Mouse (Mus musculus) MEL (cell line): Measurements from ENCODE around the gene Cav1. TPM values are rescaled to one million over a fixed set of nuclear protein-coding genes. Genes with fewer than 3 reads are reported as not detected.

ENCODE experiments used
- DNase-seq: peaks from one replicate; pipeline ENCODE4 v3.0.0; 2011; ENCODE audit warnings: low read depth, low spot score
- H3K27ac ChIP-seq: 2 replicates; pipeline ENCODE4 v1.5.1; 2012; ENCODE audit warnings: low read depth, mild to moderate bottlenecking, control low read depth, low read length, moderate library complexity; ENCODE audit not compliant: control insufficient read depth
- H3K27me3 ChIP-seq, 2 experiments: fragments of 150-350 bp in 1 of 2; sonication (generic) in 1 of 2; 2 replicates each; pipeline ENCODE4 v1.6.1; 2012; ENCODE audit warnings: low read length in 2 of 2, mild to moderate bottlenecking in 2 of 2, improper control_type of control experiment in 1 of 2, moderate library complexity in 1 of 2; ENCODE audit not compliant: insufficient read depth in 2 of 2, control insufficient read depth in 1 of 2
- H3K36me3 ChIP-seq, 2 experiments: 2 replicates each; pipeline ENCODE4 v1.6.1; 2012 to 2014; ENCODE audit warnings: low read length in 2 of 2, improper control_type of control experiment in 1 of 2, inconsistent platforms in 1 of 2, mild to moderate bottlenecking in 1 of 2; ENCODE audit not compliant: insufficient read depth in 2 of 2, control insufficient read depth in 1 of 2
- H3K4me1 ChIP-seq, 2 experiments: fragments of 150-350 bp in 1 of 2; sonication (generic) in 1 of 2; 2 replicates each; pipeline ENCODE4 v1.6.1; 2012; ENCODE audit warnings: low read length in 2 of 2, improper control_type of control experiment in 1 of 2, mild to moderate bottlenecking in 1 of 2; ENCODE audit not compliant: insufficient read depth in 2 of 2, control insufficient read depth in 1 of 2
- H3K4me3 ChIP-seq, 2 experiments: fragments of 150-350 bp in 1 of 2; sonication (generic) in 1 of 2; 2 replicates each; pipeline ENCODE4 v1.5.1; 2012; ENCODE audit warnings: low read depth in 2 of 2, low read length in 2 of 2, mild to moderate bottlenecking in 2 of 2, moderate library complexity in 2 of 2, control low read depth in 1 of 2, improper control_type of control experiment in 1 of 2; ENCODE audit not compliant: control insufficient read depth in 1 of 2, insufficient read depth in 1 of 2
- H3K79me2 ChIP-seq: 2 replicates; pipeline ENCODE4 v1.6.1; 2012; ENCODE audit warnings: mild to moderate bottlenecking, low read length, moderate library complexity; ENCODE audit not compliant: control insufficient read depth, poor library complexity, insufficient read depth
- H3K9ac ChIP-seq: 2 replicates; pipeline ENCODE4 v1.6.1; 2012; ENCODE audit warnings: low read depth, mild to moderate bottlenecking, control low read depth, low read length, moderate library complexity; ENCODE audit not compliant: control insufficient read depth, poor library complexity, severe bottlenecking
- H3K9me3 ChIP-seq: fragments of 150-350 bp; sonication (generic); replicated peaks from 2 replicates; pipeline ENCODE4 v1.6.1; 2012; ENCODE audit warnings: mild to moderate bottlenecking, low read length, improper control_type of control experiment, moderate library complexity; ENCODE audit not compliant: insufficient read depth
- BHLHE40 ChIP-seq: IDR thresholded peaks from 2 replicates; pipeline ENCODE4 v1.6.1; 2012; ENCODE audit warnings: low read depth, mild to moderate bottlenecking, inconsistent platforms, low read length, improper control_type of control experiment, borderline replicate concordance
- CHD1 ChIP-seq: IDR thresholded peaks from 2 replicates; pipeline ENCODE4 v1.6.1; 2012; ENCODE audit warnings: low read depth, mild to moderate bottlenecking, inconsistent platforms, low read length, improper control_type of control experiment
- CHD2 ChIP-seq: IDR thresholded peaks from 2 replicates; pipeline ENCODE4 v1.6.1; 2011; ENCODE audit warnings: low read length, improper control_type of control experiment
- CTCF ChIP-seq, 3 experiments: IDR thresholded peaks in 2 of 3; conservative IDR thresholded peaks in 1 of 3; 2 replicates each; pipeline ENCODE4 v1.5.1; 2011 to 2012; ENCODE audit warnings: low read length in 3 of 3, low read depth in 2 of 3, mild to moderate bottlenecking in 2 of 3, improper control_type of control experiment in 1 of 3, inconsistent platforms in 1 of 3, mixed read lengths in 1 of 3, moderate library complexity in 1 of 3; ENCODE audit not compliant: control insufficient read depth in 1 of 3, insufficient read depth in 1 of 3, poor library complexity in 1 of 3, severe bottlenecking in 1 of 3
- E2F4 ChIP-seq: IDR thresholded peaks from 2 replicates; pipeline ENCODE4 v1.6.1; 2011; ENCODE audit warnings: low read depth, low read length, improper control_type of control experiment, borderline replicate concordance
- MEF2A ChIP-seq: IDR thresholded peaks from 2 replicates; pipeline ENCODE4 v1.6.1; 2014; ENCODE audit warnings: low read depth, mild to moderate bottlenecking, inconsistent platforms, low read length, improper control_type of control experiment; ENCODE audit not compliant: poor library complexity, insufficient replicate concordance, severe bottlenecking; ENCODE audit errors: extremely low read depth
- MXI1 ChIP-seq: IDR thresholded peaks from 2 replicates; pipeline ENCODE4 v1.6.1; 2011; ENCODE audit warnings: mild to moderate bottlenecking, low read depth, low read length, improper control_type of control experiment
- MYB ChIP-seq: IDR thresholded peaks from 2 replicates; pipeline ENCODE4 v1.6.1; 2011; ENCODE audit warnings: mild to moderate bottlenecking, low read depth, low read length, improper control_type of control experiment
- MYC ChIP-seq: IDR thresholded peaks from 2 replicates; pipeline ENCODE4 v1.6.1; 2011; ENCODE audit warnings: low read depth, mild to moderate bottlenecking, low read length, improper control_type of control experiment, moderate library complexity
- NELFE ChIP-seq: IDR thresholded peaks from 2 replicates; pipeline ENCODE4 v1.6.1; 2011; ENCODE audit warnings: low read depth, low read length, improper control_type of control experiment
- POLR2A ChIP-seq, 2 experiments: IDR thresholded peaks; 2 replicates each; pipeline ENCODE4 v1.6.1; 2011 to 2012; ENCODE audit warnings: low read length in 2 of 2, mild to moderate bottlenecking in 2 of 2, control low read depth in 1 of 2, improper control_type of control experiment in 1 of 2, low read depth in 1 of 2, moderate library complexity in 1 of 2; ENCODE audit not compliant: control insufficient read depth in 1 of 2, insufficient read depth in 1 of 2, poor library complexity in 1 of 2
- POLR2AphosphoS5 ChIP-seq: IDR thresholded peaks from 2 replicates; pipeline ENCODE4 v1.6.1; 2012; ENCODE audit warnings: low read depth, borderline replicate concordance, mild to moderate bottlenecking, inconsistent platforms, low read length, moderate library complexity, mixed read lengths
- RCOR1 ChIP-seq: IDR thresholded peaks from 2 replicates; pipeline ENCODE4 v1.6.1; 2012; ENCODE audit warnings: low read depth, mild to moderate bottlenecking, inconsistent platforms, low read length, improper control_type of control experiment
- TBP ChIP-seq: IDR thresholded peaks from 2 replicates; pipeline ENCODE4 v1.8.0; 2011; ENCODE audit warnings: low read depth, low read length, improper control_type of control experiment
- TCF12 ChIP-seq: IDR thresholded peaks from 2 replicates; pipeline ENCODE4 v1.6.1; 2014; ENCODE audit warnings: low read depth, mild to moderate bottlenecking, inconsistent platforms, low read length, improper control_type of control experiment, moderate library complexity
- USF2 ChIP-seq, 2 experiments: IDR thresholded peaks; 2 replicates each; pipeline ENCODE4 v1.6.1; 2011 to 2012; ENCODE audit warnings: improper control_type of control experiment in 2 of 2, low read length in 2 of 2, borderline replicate concordance in 1 of 2, inconsistent platforms in 1 of 2, low read depth in 1 of 2, mild to moderate bottlenecking in 1 of 2; ENCODE audit not compliant: insufficient read depth in 1 of 2
- ZMIZ1 ChIP-seq: IDR thresholded peaks from 2 replicates; pipeline ENCODE4 v1.6.1; 2012; ENCODE audit warnings: low read depth, mild to moderate bottlenecking, inconsistent platforms, low read length, improper control_type of control experiment, moderate library complexity
- ZNF384 ChIP-seq: IDR thresholded peaks from 2 replicates; pipeline ENCODE4 v1.6.1; 2012; ENCODE audit warnings: low read depth, mild to moderate bottlenecking, inconsistent platforms, low read length, improper control_type of control experiment
- polyA plus RNA-seq, 2 experiments: library from polyadenylated mRNA; stranded (reverse) in 1 of 2; unstranded in 1 of 2; fragments of >175 nt in 1 of 2; fragments of >200 nt in 1 of 2; gene quantifications; 2 replicates each; pipeline versions ENCODE4 v1.2.1 to v1.2.4; 2012; ENCODE audit warnings: low replicate concordance in 2 of 2, low read depth in 1 of 2; ENCODE audit not compliant: insufficient read length in 2 of 2, insufficient read depth in 1 of 2, missing spikeins in 1 of 2
- total RNA-seq: library from RNA; depleted of rRNA; stranded (reverse); fragments of 300-350 nt; gene quantifications from 2 replicates; pipeline ENCODE4 v1.2.3, GENCODE M21; 2012

Cav1 gene
- total and polyA plus RNA-seq, 3 experiments, result not detected

DNA sequence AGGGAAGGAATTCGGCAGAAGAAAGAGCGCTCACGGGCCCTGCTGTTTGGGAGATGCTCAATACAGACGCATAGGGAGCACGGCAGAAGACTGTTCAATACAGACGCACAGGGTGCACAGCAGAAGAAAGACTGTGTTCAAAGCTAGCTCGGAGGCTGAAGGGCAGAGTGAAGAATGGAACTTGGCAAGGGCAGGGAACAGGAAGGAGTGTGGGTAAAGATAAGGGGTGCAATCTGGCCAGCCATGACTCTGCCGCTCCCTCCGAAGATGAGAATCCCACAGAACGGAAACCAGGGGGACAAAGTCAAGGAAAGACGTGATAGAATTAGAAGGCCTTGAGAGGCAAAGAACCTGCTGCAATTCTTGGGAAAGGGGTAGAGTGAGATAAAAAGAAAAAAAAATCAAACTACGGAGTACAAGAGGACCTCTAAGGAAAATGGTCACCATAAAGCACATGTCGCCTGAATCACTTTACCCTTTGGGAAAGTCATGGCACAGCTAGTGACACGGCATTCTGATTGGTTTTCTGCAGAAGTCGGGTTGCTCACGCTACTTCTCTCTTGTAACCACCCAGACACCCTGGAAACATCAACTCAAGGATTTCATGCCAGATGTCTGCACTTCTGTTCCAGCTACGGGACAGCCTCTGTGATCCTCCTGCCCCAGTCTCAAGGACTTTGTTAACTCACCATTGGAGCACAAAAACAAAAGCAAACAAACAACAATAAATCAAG is 57.5 kb downstream of the Cav1 start (continued):
- TF ChIP-seq TCF12, result 0 out of 2 replicates have a peak, but pooled peaks have one; percentile 44
- no peak for TF ChIP-seq CHD2
- TF ChIP-seq POLR2A (IDR thresholded peaks at IDR 0.05; ENCODE audit: control insufficient read depth in 1 of 2, insufficient read depth in 1 of 2, low read depth in 1 of 2, low read length in 2 of 2, poor library complexity in 1 of 2), result no peak
- TF ChIP-seq MXI1, result no peak
- TF ChIP-seq MYB, result no peak

DNA sequence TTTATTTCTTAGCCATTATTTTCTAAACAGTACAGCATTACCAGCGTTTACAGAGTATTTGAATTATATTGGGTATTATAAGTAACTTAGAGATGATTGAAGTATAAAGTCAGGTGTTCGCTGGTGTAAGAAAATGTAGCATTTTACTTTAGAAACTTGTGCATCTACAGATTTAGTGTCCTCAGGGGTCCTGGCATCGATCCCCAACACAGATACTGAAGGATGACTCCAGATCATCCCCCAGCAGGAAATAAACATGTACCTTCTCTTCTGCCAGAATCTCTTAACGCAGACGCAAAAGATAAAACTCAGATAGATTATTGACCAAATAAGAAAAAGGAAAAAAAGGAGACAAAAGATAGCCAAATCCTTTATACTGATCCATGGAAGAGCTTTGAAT is 68.2 kb downstream of the Cav1 start:
- no peaks in the 10 kb centered on the region for H3K36me3 ChIP-seq
- H3K4me1 ChIP-seq, result no peaks in the 10 kb centered on the region
- DNase-seq, result no peak
- H3K9me3 ChIP-seq, result no peaks in the 10 kb centered on the region
- no peaks in the 10 kb centered on the region for H3K79me2 ChIP-seq
- no peak overlapping the region for H3K9ac ChIP-seq
- no peaks in the 10 kb centered on the region; a peak in 1 of 4 replicates for H3K27me3 ChIP-seq
- no peak for TF ChIP-seq ZNF384
- no peak for TF ChIP-seq ZMIZ1
- TF ChIP-seq NELFE, result no peak
- TF ChIP-seq MEF2A, result no peak
- TF ChIP-seq MXI1, result no peak
- no peak for TF ChIP-seq E2F4
- no peak for TF ChIP-seq CHD1
- no peak for TF ChIP-seq TBP
- H3K27ac ChIP-seq, result no peak overlapping the region
- no peak overlapping the region for H3K4me3 ChIP-seq

DNA sequence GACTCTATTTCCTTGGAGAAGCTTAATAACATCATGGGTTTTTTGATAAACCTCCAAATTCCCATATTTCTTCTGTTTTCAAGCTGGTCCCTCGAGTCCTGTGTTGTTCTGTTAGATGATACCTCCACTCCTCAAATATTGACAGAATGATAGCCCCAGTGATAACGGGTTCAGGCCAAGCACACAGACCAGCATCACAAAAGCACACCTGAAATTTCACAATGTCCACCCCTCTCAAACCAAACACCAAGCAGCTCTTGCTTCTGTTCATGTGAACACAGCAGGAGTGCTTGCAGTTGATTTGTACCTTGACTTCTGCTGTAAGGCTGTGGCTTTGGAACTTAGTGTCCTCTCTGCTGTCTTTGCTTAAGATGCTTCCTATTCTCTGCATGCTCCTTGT is 71.2 kb downstream of the Cav1 start:
- Histone ChIP-seq H3K79me2 (no peaks in the 10 kb centered on the region), H3K4me3 (no peak overlapping the region), H3K9me3 (no peaks in the 10 kb centered on the region), H3K36me3 (no peaks in the 10 kb centered on the region), H3K9ac (no peak overlapping the region), H3K4me1 (no peaks in the 10 kb centered on the region), H3K27me3 (no peaks in the 10 kb centered on the region), H3K27ac (no peak overlapping the region)
- no peak for DNase-seq
- no peak for TF ChIP-seq MYC
- no peak for TF ChIP-seq BHLHE40
- no peak for TF ChIP-seq CHD1
- TF ChIP-seq POLR2AphosphoS5, result no peak
- TF ChIP-seq USF2 (IDR thresholded peaks at IDR 0.05; ENCODE audit: borderline replicate concordance in 1 of 2, insufficient read depth in 1 of 2, low read depth in 1 of 2, low read length in 2 of 2), result no peak
- no peak for TF ChIP-seq CTCF (IDR thresholded peaks at IDR 0.05 in 2 of 3, conservative IDR thresholded peaks at IDR 0.05 in 1 of 3; ENCODE audit: control insufficient read depth in 1 of 3, insufficient read depth in 1 of 3, low read depth in 2 of 3, low read length in 3 of 3, poor library complexity in 1 of 3, severe bottlenecking in 1 of 3)
- TF ChIP-seq RCOR1, result no peak
